Mouse (Mus musculus): ENCODE data around the gene Ttll8. TPM values are rescaled to one million over a fixed set of nuclear protein-coding genes. Genes with fewer than 3 reads are reported as not detected.
A peak's percentile ranks its signal among the peaks of the same experiment; 100 is the strongest.

Gene Ttll8
- total RNA-seq, 2 experiments from 2014 or later, result not detected

DNA sequence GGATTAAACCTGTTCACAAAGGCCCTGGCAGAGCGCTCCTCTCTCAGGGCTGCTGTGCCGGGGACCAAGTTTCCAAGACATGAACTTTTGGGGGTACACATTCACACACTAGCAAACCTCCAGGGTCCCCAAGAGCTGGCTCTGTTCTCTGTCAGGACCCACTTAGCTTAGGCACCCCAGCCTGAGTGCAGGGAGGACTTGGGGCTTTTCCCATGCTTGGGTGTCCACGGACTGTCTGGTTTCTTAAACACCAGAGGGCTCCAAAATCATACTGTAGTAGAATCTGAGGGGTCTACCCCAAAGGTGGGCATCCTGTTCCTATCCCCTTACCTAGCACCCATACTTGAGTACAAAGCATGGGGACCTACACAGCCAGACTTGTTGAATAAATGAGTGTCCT is 64.2 kb downstream of the Ttll8 start:
- no peak for DNase-seq
- intact Hi-C loops (cut with DNase I), result no loop called here

DNA sequence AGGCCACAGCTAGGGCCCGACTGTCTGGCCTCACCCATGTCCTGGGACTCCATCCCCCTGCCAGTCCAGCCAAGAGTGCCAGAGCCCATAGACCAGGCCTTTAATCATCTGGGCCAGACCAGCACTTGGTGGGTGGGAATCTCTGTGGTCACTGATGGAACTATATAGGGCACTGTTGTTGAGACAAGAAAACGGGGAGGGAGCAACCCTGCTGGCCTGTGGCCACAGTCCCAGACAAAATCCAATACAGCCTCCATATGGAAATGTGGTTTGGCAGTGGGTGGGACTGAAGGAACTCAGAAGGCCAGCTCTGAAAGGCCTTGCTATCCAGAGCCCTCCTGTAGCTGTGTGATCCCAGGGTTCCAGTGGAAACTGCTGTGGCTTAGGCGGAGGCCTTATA is 65.2 kb downstream of the Ttll8 start:
- intact Hi-C loops (cut with DNase I), result no loop called here
- no peak for DNase-seq

DNA sequence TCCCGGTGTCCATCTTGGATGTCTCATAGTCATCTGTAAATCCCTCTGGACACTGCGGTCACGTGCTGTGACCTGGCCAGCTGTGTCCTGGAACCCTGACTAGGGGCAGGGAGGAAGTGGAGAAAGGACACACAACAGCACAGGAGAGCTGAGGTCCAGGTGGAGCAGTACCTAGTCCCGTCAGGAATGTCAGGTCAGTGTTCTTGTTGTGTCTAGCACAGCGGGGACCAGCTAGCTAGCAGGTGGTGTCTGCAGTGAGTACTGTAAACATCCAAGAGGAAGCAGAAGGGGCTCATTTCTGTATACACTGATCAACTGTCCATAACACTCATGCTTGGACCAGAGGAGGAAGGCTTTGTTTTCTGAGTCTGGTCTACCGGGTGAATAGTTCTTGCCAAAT is 68.8 kb downstream of the Ttll8 start:
- intact Hi-C loops (cut with DNase I), result no loop called here
- DNase-seq, result no peak

DNA sequence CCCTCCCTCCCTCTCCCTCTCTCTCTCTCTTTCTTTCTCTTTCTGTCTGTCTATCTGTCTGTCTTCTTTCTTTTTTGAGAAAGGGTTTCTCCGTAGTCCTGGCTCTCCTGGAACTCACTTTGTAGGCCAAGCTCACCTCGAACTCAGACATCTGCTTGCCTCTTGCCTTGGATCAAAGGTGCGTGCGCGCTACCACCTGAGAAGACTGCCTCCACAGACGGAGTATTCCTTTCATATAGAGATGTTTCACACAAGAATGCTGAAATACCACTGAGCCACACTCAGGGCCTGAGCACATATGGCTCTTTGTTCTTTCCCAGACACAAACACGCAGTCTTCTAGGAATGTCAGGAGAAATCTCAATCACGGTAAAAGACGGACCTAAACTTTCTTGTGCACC is 70.9 kb downstream of the Ttll8 start:
- no peak for DNase-seq
- intact Hi-C loops (cut with DNase I), result no loop called here

DNA sequence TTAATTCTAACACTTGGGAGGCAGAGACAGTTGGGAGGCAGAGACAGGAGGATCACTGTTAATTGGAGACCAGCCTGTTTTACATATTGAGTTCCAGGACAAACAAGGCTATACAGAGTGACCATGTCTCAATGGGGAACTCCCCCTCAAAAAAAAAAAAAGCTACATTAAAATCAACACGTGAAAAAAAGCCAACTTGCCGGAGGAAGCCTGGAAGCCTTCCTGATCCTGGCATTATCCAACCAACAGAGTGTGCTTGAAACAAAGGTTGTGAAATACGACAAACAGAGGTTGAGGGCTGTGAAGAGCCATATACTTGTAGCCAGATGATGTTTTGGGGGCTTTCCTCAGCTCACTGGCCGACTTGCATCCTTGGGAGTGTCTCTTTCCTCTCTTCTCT is 71.4 kb downstream of the Ttll8 start:
- no peak for DNase-seq
- intact Hi-C loops (cut with DNase I), result no loop called here

DNA sequence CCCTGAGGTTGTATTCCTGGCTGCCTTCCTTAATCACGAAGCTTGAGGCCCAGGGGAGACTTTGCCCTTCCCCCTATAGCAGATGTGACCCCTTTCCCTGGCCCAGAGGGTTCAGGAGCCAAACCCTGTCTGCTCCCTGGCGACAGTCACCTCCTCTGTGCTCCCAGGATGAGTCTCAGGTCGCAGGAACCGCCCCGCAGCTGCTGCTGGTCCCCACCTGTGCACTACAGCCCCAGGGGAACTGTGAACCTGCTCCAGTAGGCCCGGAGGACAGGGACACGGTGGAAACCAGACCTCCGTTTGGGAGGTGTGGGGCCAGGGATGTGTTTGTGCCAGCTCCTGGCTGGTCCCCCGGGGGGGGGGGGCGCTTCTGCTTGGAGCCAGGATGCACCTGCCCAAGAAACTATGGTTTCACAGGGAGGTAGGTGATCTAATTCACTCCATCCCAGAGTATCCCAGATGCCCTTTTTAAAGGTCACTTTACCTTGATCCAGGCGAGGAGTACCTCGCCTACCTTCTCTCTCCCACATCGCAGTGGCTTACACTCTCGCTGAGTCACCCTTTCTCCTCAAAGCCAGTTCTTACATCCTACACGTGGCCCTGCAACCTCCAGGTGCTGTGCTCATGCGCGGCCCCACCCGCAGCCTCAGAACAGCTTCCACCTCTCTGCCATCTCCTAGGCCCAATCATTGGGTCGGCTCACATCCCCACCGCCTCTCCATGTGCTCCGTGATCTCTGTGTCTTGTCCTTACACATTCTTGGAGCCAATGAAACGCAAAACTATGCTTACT is 72.8 kb downstream of the Ttll8 start:
- no peak for DNase-seq

DNA sequence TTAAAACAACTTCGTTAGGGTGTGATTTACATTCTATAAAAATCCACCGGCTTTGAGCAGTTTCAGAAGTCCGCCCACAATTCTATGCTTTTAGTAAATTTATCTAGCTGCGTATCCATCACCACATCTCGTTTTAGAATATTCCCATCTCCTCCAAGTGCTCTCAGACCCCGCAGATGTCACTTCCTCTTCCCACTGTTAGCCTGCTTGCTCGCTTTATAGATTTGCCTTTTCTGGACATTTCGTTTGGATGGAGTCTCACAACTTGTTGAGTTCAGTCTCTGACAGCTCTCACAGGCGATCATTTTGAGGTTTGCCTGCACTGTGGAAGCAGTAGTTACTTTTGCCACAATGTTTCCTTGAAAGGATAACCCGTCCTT is 77.2 kb downstream of the Ttll8 start:
- DNase-seq, result no peak
- intact Hi-C loops (cut with DNase I), result loop anchor here (2.0 kb wide), 1 partner anchor 44 kb away; no protein-coding TSS in a partner anchor

More for the DNA sequence above, 72.8 kb downstream of the Ttll8 start:
- intact Hi-C loops (cut with DNase I), result no loop called here

DNA sequence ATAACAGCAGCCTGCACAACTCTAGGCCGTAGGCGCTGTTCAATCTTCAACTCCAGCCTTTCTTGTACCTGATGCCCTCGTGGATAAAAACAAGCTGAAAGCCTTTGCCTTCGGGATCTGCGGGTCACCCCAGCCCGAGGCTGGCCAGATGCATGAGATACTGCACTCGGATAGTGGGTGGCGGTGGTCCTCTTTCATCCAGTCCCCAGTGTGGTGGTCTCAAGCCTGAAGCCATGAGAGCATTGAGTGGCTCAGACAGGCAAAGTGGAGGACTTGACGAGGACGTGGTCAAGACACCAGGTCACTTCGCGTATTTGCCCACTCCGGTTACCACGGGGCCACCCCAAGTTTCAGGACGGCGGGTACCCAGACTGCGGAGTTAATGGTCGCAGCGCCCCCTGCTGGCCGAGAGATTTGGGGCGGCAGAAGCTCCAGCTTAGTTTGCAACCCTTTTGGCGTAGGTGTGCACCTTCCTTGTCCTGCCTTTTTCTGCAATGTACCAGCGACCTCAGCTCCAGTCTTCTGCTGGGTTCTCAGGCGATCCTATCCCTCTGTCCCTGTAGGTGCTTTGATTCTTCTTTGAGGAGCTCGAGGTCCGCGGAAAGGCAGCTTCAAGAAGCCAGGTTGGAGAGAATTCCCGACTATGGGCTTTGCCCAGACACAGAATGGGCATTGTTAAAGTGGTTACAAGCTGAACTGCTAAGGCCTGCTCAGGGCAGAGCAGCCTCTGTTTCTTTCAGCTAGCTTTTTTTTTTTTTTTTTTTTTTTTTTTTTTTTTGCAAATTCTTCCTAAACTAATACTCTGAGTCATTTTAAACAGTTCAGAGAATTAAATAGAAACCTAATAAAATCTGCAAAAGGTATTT is 77.8 kb downstream of the Ttll8 start:
- intact Hi-C loops (cut with DNase I), result loop anchor here (1.0 to 2.0 kb wide), 2 partner anchors 44 to 48 kb away; no protein-coding TSS in a partner anchor
- peak; percentile 78 to 80 for DNase-seq

DNA sequence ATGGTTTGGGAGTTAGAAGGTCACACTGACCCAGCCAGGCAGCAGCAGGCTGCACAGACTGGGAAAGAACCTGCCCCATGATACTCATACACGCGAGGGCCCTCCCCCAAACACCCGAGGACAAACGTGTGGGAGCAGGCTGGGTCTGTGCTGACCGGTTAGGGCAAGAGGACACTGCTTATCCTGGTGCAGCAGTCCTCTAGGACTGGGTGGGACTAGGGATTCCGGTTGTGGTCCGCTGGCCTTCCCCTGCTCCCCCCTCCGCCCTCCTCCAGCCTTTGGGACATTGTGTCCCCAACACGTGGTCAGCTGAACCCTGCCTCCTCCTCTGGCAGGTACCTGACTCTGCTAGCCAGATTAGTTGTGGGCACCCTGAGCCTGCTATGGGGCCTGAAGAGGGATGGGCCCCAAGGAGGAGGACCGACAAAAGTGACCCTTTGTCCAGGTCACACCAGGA is 78.6 kb downstream of the Ttll8 start:
- DNase-seq, result peak in 1 of 2 experiments; percentile 46
- intact Hi-C loops (cut with DNase I), result loop anchor here (1.0 to 2.0 kb wide), 2 partner anchors 45 to 47 kb away; no protein-coding TSS in a partner anchor

DNA sequence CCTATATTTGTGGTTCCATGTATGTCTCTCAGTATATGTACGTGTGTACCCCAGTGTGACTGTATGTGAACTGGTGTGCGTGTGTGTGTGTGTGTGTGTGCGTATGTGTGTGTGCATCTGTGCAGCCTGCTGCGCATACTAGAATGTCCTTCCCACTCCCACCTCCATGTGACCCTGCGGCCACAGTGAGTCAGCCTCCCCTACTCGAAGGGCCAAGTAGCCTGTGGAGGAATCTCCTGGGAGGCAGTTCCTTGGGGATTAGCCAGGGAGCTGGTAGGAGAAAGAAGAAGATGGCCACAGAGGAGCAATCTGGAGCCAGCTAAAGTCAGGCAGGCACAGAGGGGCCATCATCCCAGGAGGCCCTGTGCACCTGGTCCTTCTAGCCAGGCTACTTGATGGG is 79.7 kb downstream of the Ttll8 start:
- no peak for DNase-seq
- intact Hi-C loops (cut with DNase I), result no loop called here

DNA sequence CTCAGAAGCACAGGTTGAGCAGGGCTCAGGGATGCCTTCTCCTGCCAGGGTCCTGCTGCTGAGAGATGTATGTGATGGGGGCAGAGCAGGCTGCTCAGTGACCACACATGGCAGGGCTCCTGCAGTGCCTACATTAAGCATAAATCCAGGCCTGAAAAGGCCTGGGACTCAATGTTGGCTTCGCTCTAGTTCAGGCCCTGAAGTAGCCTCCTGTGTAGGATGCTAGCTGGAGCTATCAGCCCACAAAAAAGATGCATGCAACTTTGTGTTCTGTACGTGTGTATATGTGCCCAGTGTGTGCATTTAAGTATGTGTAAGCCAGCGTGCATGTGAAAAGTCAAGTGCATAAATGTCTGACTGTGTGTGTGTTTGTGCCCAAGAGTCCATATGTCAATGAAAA is 80.2 kb downstream of the Ttll8 start:
- intact Hi-C loops (cut with DNase I), result no loop called here
- DNase-seq, result no peak

DNA sequence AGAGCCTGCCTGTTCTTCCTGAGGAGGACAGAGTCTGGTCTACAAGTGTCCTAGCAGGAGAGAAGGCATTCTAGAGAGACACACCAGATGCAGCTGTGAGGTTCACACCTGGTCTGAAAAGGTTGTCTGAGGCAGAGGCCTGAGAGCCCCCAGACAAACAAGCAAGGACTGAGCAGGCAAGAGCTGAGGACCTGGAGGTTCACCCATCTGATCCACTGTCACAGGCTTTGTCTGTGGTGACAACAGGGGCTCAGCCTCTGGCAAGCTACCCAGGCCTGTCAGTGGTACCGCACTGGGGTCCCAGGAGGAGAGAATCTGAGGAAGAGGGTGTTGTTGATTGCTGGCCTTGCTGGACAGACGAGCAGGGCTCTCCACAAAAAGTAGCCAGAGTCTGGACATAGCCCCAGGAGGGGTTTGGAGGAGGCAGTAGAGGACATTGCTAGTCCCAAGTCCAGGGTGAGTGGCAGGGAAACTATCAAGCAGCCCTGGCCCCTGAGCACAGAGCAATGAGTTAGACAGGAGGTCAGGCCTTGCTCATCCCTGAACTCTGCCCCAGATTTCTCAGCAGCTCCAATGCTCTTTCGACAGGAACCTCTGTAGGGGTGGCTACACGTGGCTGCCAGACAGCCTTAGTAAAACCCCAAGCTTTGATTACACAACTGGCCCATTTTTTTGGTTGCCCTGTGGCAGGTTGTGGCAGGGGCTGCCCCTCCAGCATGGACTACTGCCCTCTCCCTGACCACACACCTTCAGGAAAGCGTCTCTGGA is 83.6 kb downstream of the Ttll8 start:
- no peak for DNase-seq
- intact Hi-C loops (cut with DNase I), result no loop called here

DNA sequence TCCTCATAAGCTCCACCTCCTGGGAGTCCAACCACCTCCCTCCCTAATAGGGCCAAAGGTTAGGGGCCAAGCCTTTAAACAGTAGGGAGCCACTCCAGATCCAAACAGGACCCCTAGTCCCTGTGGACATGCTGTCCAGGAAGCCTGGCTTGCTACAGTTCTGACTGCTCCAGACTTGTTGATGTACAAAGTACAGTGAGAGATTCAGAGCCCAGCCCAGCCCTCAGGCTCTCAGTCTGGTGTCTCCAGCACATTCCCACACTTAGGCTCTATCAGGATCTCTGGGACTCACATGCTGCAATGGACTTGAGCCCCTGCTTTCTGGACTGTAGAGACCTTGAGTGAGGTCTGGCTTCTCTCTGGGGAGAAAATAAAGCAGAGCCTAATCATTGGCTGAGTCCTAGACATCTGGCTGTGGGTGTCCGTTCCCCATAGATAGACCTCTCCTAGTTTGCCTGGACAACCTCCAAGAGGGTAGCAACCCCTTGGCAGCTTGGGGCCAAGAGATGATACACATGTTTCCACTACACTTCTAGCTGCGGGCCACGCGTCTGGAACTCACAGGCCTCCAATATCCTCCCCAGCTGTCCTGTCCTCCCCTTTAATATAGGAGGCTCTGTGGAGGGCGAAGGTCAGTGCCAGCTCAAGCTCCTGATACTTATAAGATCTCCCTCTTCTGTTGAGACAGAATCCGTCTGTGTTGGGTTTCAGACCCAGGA is 86.0 kb downstream of the Ttll8 start:
- intact Hi-C loops (cut with DNase I), result no loop called here
- no peak for DNase-seq

DNA sequence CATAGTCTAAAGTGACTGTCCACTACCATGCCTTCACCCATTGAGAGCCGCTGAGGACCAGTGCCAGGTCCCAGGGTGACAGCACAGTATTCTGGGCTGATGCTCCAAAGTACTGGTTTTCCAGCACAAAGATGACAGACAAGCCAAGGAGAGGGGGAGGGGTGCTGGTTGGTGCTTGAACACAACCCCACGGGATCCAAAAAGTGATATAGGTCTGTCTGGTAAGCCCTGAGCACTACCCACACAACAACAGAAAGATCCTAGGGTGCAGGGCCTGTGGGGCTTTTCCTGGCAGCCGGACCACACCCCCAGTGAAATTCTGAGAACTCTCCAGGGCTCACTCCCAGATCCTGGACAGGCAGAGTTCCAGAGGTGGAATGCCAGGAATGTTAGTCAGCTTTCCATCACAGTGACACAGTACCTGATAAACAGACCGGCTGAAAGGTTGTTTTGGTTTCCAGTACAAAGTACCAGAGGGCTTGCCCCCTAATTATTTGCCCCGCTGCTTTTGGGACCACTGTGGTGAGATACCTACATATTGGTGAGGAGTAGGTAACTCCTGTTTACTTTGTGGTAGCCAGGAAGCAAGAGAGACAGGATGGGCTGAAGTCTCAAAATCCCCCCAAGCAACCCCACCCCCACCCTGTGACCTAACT is 86.7 kb downstream of the Ttll8 start:
- DNase-seq, result peak; percentile 47 to 51
- intact Hi-C loops (cut with DNase I), result no loop called here

DNA sequence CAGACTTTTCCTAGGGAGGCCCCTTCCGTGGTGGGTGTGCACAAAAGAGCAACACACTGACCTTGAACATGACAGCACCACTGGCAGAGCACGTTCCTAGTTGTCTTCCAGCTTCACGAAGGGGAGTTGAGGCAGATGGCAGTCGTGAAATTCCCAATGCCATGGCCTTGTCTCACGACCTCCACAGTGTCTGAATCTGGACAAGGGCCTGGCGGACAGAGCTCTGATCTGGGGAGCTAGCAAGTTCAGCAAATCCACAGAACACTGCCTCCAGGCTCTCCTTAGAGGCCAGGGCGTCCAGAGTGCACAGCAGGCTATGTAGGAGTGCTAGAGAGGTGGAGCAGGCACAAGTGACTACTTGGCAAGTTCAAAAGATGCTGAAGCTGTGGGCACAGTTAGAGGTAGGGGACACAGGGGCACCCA is 87.3 kb downstream of the Ttll8 start:
- intact Hi-C loops (cut with DNase I), result no loop called here
- DNase-seq, result no peak

DNA sequence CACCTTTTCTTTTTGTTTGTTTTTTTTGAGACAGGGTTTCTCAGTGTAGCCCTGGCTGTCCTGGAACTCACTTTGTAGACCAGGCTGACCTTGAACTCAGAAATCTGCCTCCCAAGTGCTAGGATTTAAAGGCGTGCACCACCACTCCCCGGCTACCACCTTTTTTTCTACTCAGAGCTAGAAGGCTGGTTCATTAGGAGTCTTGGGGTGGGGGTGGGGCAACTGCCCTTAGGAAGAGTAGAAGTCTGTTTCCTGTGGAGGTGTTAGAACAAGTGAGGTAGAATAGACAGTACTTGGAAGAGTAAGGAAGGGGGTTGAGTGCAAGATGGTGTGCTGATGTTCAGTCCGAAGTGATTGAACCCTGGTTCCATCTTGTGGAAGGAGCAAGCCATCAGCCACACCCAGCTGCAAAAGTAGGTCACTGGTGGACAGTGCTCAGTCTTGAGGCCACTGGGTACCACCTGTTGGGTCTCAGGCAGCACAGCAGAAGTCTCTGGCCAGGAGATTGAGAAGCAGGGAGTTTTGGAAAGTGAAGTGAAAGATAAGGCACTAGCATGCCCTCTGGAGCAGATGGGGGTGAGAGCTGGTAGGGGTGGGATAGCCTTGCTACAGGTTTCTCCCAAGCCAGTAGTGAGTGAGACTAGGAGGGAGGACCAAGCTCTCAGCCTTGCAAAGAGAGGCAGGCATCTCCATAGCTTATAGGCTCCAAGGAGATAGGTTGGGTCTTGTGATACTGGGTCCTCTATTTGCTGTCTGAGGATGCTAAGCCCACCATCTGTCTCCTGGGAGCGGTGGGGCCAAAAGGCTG is 88.1 kb downstream of the Ttll8 start:
- no peak for DNase-seq
- intact Hi-C loops (cut with DNase I), result no loop called here

DNA sequence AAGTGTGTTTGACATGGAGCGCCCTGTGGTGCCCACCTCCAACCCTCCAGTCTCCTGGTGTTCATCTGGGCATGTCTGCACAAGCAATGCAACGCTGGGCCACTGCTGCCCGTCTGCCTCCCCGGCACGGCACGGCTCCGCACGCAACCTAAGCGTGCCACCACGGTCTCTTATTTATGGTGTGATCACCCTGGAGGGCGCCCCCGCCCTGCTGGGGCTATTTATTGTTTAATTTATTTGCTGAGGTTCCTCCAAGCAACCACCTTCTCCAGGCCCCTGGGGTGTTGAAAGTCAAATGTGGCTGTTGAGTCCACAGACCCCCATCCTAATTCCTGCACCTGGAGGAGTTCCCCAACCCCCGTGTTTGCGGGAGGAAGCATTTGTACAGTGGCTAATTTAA is 89.2 kb downstream of the Ttll8 start:
- DNase-seq, result no peak
- intact Hi-C loops (cut with DNase I), result no loop called here

DNA sequence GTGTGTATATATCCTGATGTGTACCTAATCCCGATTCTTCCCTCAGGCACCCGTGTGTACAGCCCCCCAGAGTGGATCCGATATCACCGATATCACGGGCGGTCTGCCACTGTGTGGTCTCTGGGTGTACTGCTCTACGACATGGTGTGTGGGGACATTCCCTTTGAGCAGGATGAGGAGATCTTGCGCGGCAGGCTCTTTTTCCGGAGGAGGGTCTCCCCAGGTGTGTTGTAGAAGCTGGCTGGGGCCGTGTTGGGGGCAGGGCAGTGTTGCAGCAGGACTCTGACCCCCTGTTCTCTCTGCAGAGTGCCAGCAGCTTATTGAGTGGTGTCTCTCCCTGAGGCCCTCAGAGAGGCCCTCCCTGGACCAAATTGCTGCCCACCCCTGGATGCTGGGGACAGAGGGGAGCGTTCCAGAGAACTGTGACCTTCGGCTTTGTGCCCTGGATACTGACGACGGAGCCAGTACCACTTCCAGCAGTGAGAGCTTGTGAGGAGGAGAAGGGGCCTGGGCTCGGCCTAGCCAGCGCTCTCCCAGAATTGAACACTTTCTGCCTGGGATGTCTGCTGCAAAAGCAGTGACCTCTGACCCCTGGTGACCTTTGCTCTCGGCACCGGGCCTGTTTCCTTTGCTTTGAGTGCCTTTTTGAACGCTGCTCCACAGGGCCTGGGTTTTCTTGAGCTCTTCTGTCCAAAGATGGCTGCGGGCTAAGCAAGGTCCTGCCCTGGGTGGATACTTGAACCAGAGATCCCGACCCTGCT is 89.8 kb downstream of the Ttll8 start:
- DNase-seq, result no peak
- intact Hi-C loops (cut with DNase I), result no loop called here
